Mouse (Mus musculus) stomach, embryonic 15.5 days (tissue): ENCODE measurements around the gene Gbx2. TPM values are rescaled to one million over a fixed set of nuclear protein-coding genes. Genes with fewer than 3 reads are reported as not detected.

Source experiments
- ATAC-seq: fragments of 200-750 bp; cut with Nextera tagmentation; 2 replicates; pipeline ENCODE4 v1.8.0; 2017; ENCODE audit warnings: low read depth, moderate number of reproducible peaks, moderate TSS enrichment; ENCODE audit not compliant: insufficient read depth, low FRiP score
- H3K27ac ChIP-seq: fragments of 300-500 bp; sonication (generic); 2 replicates; pipeline ENCODE4 v1.5.1; 2015; ENCODE audit warnings: mild to moderate bottlenecking, inconsistent platforms
- H3K27me3 ChIP-seq: fragments of 300-500 bp; sonication (generic); replicated peaks from 2 replicates; pipeline ENCODE4 v1.6.1; 2015; ENCODE audit warnings: inconsistent platforms
- H3K36me3 ChIP-seq: fragments of 300-500 bp; sonication (generic); 2 replicates; pipeline ENCODE4 v1.6.1; 2015; ENCODE audit warnings: inconsistent platforms
- H3K4me1 ChIP-seq: fragments of 300-500 bp; sonication (generic); 2 replicates; pipeline ENCODE4 v1.6.1; 2015; ENCODE audit warnings: inconsistent platforms
- H3K4me2 ChIP-seq: fragments of 300-500 bp; sonication (generic); 2 replicates; pipeline ENCODE4 v1.6.1; 2015; ENCODE audit warnings: mild to moderate bottlenecking, inconsistent platforms
- H3K4me3 ChIP-seq: fragments of 300-500 bp; sonication (generic); replicated peaks from 2 replicates; pipeline ENCODE4 v1.5.1; 2015; ENCODE audit warnings: inconsistent platforms
- H3K9ac ChIP-seq: fragments of 300-500 bp; sonication (generic); 2 replicates; pipeline ENCODE4 v1.6.1; 2015; ENCODE audit warnings: inconsistent platforms
- H3K9me3 ChIP-seq: fragments of 300-500 bp; sonication (generic); 2 replicates; pipeline ENCODE4 v1.6.1; 2016; ENCODE audit warnings: inconsistent platforms
- WGBS: fragments of 180-500 bp; shearing (Covaris S2); methylation state at CpG from one replicate; pipeline ENCODE4 v1.1.7; 2015; 5-methylcytosine and 5-hydroxymethylcytosine counted together
- polyA plus RNA-seq: library from polyadenylated mRNA; unstranded; fragments of >200 nt; fragmentation: Nextera tagmentation; extraction: Ambion mirVana; gene quantifications from 2 replicates; pipeline ENCODE4 v1.2.1, GENCODE M21; 2015

Gene Gbx2
- polyA plus RNA-seq, 1 experiment from 2014 or later, result 0.31 TPM

- no peak overlapping the region for H3K9ac ChIP-seq
- peaks cover 5% of the 10 kb centered on the region; the same call in 1 of the 2 replicates for H3K27me3 ChIP-seq
- no peaks in the 10 kb centered on the region for H3K9me3 ChIP-seq
- H3K27ac ChIP-seq, result no peak overlapping the region
- WGBS, result 74% methylated on average over 4 of the region's 4 CpGs
- no peak overlapping the region for H3K4me2 ChIP-seq
- no peaks in the 10 kb centered on the region for H3K4me1 ChIP-seq
- no peak for ATAC-seq
- H3K36me3 ChIP-seq, result no peaks in the 10 kb centered on the region
- H3K4me3 ChIP-seq, result no peak overlapping the region
Measured at GRCm38 (mm10) chr1:89959393-89959792, 28.4 kb upstream of the Gbx2 start.

DNA sequence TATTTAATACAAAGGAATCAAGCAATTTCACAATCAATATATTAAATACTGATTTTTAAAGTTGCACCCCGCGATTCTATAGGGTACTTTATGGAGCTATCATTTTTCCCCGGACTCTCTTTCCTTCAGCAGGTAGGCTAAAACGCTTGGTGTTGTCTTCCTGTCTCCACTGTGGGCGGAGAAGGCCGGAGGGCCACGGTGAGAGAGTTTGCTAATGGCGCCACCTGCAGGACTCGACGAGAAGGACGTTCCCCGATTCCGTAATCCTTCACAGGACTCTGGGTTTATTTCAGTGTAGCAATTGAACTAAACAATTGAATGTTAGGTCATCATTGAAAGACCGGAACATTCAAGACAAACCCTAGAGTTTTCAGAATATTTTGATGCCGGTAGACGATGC is 12.2 kb upstream of the Gbx2 start:
- Histone ChIP-seq H3K4me1 (peaks cover 12% of the 10 kb centered on the region; the same call in 1 of the 2 replicates), H3K36me3 (no peaks in the 10 kb centered on the region), H3K27ac (no peak overlapping the region), H3K4me3 (no peak overlapping the region), H3K9ac (no peak overlapping the region), H3K4me2 (no peak overlapping the region), H3K9me3 (no peaks in the 10 kb centered on the region), H3K27me3 (peaks cover 61% of the 10 kb centered on the region)
- 1% methylated on average over 16 of the region's 16 CpGs for WGBS
- ATAC-seq, result no peak

GRCm38 (mm10) chr1:89942395-89942976 is 11.5 kb upstream of the Gbx2 start:
- Histone ChIP-seq H3K4me3 (no peak overlapping the region; the same call in 1 of the 2 replicates), H3K27me3 (peaks cover 68% of the 10 kb centered on the region), H3K4me1 (peaks cover 12% of the 10 kb centered on the region; the same call in 1 of the 2 replicates), H3K9ac (no peak overlapping the region), H3K27ac (no peak overlapping the region), H3K36me3 (no peaks in the 10 kb centered on the region), H3K9me3 (no peaks in the 10 kb centered on the region), H3K4me2 (peak overlapping the region; percentile 45; the same call in 1 of the 2 replicates)
- WGBS, result 8% methylated on average over 15 of the region's 15 CpGs
- no peak for ATAC-seq

- no peak overlapping the region for H3K27ac ChIP-seq
- no peak overlapping the region for H3K9ac ChIP-seq
- no peaks in the 10 kb centered on the region for H3K36me3 ChIP-seq
- under 1% methylated on average over 40 of the region's 40 CpGs for WGBS
- peaks cover 75% of the 10 kb centered on the region for H3K27me3 ChIP-seq
- H3K9me3 ChIP-seq, result no peaks in the 10 kb centered on the region
- peaks cover 12% of the 10 kb centered on the region; the same call in 1 of the 2 replicates for H3K4me1 ChIP-seq
- H3K4me3 ChIP-seq, result peak overlapping the region; percentile 21; the same call in 1 of the 2 replicates
- H3K4me2 ChIP-seq, result peak overlapping the region; percentile 45
- no peak for ATAC-seq
Measured at GRCm38 (mm10) chr1:89941701-89942381, 10.9 kb upstream of the Gbx2 start.

GRCm38 (mm10) chr1:89940961-89941524 is 10.1 kb upstream of the Gbx2 start:
- Histone ChIP-seq H3K9ac (no peak overlapping the region), H3K9me3 (no peaks in the 10 kb centered on the region), H3K36me3 (no peaks in the 10 kb centered on the region), H3K27me3 (peaks cover 83% of the 10 kb centered on the region), H3K4me3 (no peak overlapping the region), H3K27ac (no peak overlapping the region), H3K4me1 (peaks cover 12% of the 10 kb centered on the region; the same call in 1 of the 2 replicates), H3K4me2 (no peak overlapping the region)
- ATAC-seq, result no peak
- WGBS, result 16% methylated on average over 15 of the region's 15 CpGs

GRCm38 (mm10) chr1:89939981-89940726 is 9.2 kb upstream of the Gbx2 start:
- Histone ChIP-seq H3K27ac (no peak overlapping the region), H3K9ac (no peak overlapping the region), H3K36me3 (no peaks in the 10 kb centered on the region), H3K4me3 (no peak overlapping the region), H3K9me3 (no peaks in the 10 kb centered on the region), H3K27me3 (peaks cover 86% of the 10 kb centered on the region), H3K4me1 (peaks cover 12% of the 10 kb centered on the region; the same call in 1 of the 2 replicates), H3K4me2 (peak overlapping the region; percentile 32)
- ATAC-seq, result peak; percentile 64
- WGBS, result 4% methylated on average over 34 of the region's 34 CpGs

GRCm38 (mm10) chr1:89939596-89939960 is 8.6 kb upstream of the Gbx2 start:
- Histone ChIP-seq H3K36me3 (no peaks in the 10 kb centered on the region), H3K9me3 (no peaks in the 10 kb centered on the region), H3K4me1 (peaks cover 12% of the 10 kb centered on the region; the same call in 1 of the 2 replicates), H3K9ac (no peak overlapping the region), H3K4me3 (no peak overlapping the region), H3K4me2 (no peak overlapping the region), H3K27ac (no peak overlapping the region), H3K27me3 (peaks cover 89% of the 10 kb centered on the region)
- WGBS, result 32% methylated on average over 16 of the region's 16 CpGs
- ATAC-seq, result no peak

DNA sequence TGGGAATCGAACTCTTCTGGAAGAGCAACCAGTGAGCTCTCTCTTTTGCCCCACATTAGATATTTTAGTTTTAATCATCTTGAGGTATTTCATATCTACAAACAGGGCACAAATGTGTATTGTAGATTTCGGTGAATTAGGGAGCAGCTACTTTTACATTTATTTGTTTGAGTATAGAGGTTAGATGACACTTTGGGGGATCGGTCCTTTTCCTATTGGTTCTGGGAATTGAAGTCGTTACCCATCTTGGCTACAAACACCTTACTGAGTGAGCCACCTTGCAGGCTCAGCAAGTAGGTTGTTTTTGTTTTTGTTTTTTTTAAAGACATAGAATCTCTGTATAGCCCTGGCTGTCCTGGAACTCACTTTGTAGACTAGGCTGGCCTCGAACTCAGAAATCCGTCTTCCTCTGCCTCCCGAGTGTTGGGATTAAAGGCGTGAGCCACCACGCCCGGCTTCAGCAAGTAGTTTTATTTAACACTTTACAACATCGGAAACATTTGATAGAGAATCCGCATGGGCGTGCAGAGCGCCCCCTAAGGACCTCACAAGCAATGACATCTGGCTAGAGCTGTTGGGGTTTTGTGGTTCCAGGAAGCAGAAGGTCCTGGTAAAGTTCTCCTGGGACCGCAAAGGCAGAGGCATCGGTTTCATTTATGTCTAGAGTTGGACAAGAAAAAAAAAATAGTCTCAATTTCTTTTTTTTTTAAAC is 8.1 kb upstream of the Gbx2 start:
- Histone ChIP-seq H3K27ac (no peak overlapping the region), H3K9ac (no peak overlapping the region), H3K4me1 (peaks cover 12% of the 10 kb centered on the region; the same call in 1 of the 2 replicates), H3K4me3 (no peak overlapping the region), H3K27me3 (peaks cover 90% of the 10 kb centered on the region), H3K4me2 (no peak overlapping the region), H3K36me3 (no peaks in the 10 kb centered on the region), H3K9me3 (no peaks in the 10 kb centered on the region)
- no peak for ATAC-seq
- 31% methylated on average over 16 of the region's 16 CpGs for WGBS

GRCm38 (mm10) chr1:89935493-89936348 is 4.7 kb upstream of the Gbx2 start:
- ATAC-seq, result no peak
- Histone ChIP-seq H3K4me1 (peaks cover 13% of the 10 kb centered on the region), H3K9me3 (no peaks in the 10 kb centered on the region), H3K9ac (no peak overlapping the region), H3K27ac (no peak overlapping the region), H3K4me3 (no peak overlapping the region), H3K27me3 (peaks cover 94% of the 10 kb centered on the region), H3K36me3 (no peaks in the 10 kb centered on the region), H3K4me2 (no peak overlapping the region)
- 3% methylated on average over 29 of the region's 29 CpGs for WGBS

DNA sequence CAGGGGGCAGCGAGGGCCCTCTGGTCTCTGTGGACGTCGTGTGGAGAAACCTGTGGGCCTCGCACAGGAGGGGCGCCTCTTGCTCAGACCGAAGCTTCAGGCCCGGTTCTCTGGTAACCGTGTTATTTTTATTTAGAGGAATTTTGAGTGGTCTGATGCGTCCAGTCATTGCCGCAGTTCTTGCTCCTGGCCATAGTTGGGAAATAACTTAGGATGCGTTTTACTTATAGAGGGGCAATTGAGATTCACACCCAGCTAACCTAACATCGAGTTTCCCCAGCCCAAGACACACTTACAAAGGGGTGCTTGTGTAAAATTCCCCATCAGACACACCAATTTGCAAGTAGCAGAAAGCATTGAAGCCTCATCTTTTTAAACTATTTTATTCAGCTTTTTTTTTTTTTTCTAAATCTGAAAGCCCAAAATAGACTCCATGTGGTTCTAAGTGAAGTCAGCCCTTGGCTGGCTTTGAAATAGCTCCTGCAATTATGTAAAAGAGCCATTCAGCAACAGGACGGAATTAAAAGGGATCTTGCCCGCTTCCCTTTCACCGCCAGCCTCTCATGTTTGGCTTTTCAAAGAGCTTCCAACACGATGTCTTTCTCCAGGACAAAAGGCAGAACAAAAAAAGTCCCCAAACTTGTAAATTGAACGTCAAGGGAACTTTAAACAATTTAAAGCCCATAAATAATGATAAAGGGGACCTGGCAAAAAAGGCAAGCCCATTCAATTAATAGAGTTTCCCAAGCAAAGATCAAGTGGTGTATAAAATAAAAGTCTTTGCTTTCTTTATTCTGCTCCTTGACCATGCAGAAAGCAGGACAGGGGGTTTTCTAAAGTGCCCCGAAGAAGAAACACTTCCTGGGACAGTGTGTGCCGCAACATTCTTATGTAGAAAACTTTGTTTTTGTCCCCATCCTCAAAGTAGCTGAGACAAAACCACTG is 3.6 kb upstream of the Gbx2 start:
- peaks cover 19% of the 10 kb centered on the region for H3K4me1 ChIP-seq
- no peak overlapping the region for H3K9ac ChIP-seq
- no peak overlapping the region for H3K27ac ChIP-seq
- no peak for ATAC-seq
- H3K36me3 ChIP-seq, result no peaks in the 10 kb centered on the region
- 15% methylated on average over 19 of the region's 19 CpGs for WGBS
- no peak overlapping the region for H3K4me3 ChIP-seq
- peaks cover 95% of the 10 kb centered on the region for H3K27me3 ChIP-seq
- H3K4me2 ChIP-seq, result no peak overlapping the region
- no peaks in the 10 kb centered on the region for H3K9me3 ChIP-seq
